Mouse (Mus musculus) spleen, adult 12 weeks (tissue): ENCODE data around the gene Map3k9.
A peak's percentile ranks its signal among the peaks of the same experiment; 100 is the strongest.

Experiments used
- DNase-seq: peaks from one replicate; pipeline ENCODE4 v3.0.0; 2022; ENCODE audit warnings: low spot score

Gene Map3k9

DNA sequence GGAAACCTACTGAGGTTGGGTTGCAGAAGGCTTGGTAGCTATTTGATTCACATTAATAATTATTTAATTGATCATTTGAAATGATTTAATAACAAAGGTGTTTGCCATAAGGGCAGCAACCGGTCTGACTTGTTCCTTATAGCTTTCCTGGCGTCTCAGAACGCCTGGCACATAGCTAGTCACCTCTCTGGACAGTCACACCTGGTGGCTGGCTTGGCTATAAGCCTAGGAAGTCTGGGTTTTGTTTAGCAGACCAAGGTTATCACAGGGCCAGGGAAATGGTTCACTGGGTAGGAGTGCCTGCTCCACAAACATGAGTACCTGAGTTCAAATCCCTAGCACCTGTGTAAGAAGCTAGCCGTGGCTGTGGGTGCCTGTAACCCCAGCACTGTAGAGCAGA, 2.3 kb upstream of the Map3k9 start:
- DNase-seq = no peak

DNA sequence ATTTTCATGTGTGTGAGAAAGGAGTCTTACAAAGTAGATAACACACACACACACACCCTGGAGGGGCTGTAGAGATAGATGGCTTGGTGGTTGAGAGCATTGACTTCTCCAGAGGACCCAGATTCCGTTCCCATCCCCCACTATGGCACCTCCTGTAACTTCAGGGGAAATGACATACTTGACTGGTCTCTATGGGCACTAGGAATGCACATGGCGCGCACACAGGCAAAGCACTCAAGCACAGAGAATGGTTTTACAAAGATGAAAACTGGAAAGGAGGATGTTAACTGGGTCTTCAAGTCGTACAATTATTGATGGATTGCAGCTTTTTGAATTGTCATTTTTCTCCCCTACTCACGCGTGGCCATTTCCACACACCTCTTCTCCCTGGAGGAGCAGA, 1.6 kb upstream of the Map3k9 start:
- no peak for DNase-seq

DNA sequence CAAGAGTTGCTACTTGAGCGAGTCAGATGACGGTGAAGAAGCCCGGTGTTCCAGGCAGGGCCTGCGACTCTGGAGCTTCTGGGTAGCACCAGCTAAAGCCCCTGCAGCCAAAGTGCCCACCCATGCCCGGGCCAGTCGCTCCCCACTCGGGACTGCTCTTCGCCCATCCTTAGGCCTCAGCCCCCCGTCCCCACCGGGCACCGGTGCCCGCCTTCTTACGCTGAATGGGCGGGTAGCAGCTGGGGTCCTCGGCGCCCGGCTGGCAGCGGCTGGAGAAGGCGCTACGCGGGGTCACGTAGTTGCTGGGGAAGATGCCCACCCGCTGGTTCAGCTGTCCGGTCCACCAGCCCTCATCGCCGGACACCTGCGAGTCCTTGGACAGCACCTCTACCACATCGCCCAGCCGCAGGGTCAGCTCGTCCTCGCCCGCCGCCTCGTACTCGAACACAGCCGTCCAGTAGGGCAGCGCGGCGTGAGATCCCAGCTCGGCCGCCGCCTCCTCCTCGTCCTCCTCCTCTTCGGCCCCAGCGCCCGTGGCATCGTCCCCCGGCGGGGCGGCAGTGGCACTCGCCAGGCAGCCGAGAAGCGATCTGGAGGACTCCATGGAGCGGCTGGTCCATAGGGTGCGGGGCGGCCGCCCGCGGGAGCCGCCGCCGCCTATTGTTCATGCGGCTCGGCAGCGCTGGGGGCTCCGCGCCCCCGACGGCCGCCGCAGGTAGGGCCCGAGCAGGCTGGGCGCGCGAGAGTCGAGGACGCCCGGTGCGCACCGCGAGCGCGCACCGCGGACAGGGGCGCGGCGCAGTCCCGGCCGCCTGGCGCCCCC, 493 bp downstream of the Map3k9 start:
- DNase-seq = peak; percentile 6

DNA sequence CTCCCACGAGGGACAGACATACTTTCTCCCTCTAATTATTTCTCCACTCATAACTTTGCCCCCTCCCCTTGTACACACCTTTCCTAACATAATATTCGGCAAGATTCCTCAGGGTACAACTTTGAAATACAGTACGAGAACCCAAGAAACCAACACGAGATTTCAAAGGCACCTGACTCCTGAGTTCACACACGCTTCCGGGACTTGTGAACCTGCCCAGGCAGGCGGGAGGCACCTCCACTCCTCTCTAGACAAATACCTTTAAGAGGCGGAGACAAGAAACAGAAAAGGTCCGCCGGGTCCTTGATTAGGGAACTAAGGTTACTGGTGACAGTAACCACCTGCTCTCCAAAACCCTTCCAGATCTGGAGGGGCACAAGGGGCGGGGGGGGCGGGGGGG, 1.1 kb downstream of the Map3k9 start:
- DNase-seq = no peak

DNA sequence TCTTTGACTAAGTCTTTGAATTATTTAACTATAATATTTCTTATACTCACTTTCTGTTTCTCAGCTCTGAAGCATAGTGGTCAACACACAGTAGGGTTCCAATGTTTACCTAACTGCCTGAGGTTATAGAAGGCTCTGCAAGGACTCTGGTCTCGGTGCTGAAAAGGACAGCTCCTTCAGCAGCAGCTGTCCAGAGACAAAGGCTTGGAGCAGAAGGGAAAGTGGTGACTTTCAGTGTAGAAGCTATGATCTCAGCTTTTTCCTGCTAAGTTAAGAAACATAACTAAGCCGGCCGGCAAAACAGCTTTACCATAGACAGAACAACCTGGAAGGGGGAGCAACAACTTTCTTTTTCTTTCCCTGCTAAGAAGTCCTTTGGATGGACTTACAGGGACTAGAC, 4.8 kb downstream of the Map3k9 start:
- DNase-seq = no peak

DNA sequence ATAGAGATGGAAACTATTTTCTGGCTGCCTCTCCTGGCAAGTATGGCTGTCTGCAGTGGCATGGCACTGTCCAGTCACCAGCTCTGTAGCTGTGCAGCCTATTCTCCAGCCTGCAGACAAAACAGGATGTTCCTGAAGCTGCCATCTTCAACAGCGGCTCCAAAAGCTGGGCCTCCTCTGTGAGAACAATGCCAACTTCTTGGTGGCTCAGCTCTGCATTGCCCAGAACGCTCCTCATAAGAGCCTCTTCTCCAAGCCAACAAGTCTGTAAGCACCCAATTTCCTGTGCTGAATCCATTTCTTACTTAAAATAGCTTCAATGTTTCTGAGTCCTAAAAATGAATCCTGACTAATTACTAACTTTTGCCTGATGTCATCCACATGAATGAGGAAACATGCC, 5.3 kb downstream of the Map3k9 start:
- no peak for DNase-seq

DNA sequence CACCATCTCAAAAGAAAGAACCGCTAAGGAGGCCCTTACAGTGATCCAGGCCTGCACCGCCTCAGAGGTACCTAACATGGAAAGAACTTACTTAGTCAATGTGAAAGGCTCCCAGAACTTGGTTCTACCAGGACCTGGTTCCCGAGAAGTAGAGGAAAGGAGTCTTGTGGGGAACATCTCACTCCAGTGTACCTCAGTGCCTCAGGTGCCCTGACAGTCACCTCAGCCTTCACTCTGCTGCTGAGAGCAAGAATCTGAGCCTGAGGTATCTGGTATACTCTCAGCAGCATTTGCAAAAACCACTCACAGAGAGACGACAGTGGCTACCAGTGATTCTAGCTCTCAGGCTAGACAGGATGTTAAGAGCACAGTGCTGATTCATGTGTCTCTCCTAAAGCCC, 6.8 kb downstream of the Map3k9 start:
- DNase-seq = no peak

DNA sequence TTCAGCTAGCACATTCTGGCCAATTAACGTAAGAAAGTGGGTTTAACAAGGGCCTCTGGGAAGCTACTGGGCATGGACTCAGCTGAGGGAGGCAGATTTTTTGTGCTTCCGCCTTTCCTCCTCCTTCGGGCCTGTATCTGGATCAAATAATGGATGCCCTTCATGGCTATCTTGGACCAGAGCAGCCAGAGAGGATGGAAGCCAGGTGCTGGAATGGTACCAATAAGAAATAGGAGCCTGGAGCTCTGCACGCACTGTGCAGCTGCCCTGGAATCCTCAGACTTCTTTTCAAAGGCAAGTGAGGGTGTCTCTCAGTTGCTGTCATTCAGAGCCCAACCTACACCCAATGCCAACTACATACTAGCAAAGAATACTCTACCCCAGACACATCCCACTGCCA, 11.5 kb downstream of the Map3k9 start:
- DNase-seq = no peak

DNA sequence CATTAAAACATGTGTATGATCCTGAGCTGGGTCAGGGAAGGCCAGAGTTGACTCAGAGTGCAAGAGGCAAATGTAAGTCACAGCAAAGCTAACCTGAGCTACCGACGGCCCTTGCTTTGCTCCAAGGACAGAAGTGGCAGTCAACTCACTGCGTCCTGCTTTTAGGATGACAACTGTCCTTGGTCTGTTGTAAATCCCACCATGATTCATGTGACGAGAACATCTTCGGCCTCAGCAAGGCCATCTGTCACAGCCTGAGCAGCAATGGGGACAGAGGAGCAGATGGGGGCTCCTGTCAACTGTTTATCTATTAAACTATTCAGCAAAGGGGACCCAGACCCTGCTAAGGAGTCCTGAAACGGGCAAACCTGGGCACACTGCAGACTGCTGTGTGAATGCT, 15.6 kb downstream of the Map3k9 start:
- no peak for DNase-seq

DNA sequence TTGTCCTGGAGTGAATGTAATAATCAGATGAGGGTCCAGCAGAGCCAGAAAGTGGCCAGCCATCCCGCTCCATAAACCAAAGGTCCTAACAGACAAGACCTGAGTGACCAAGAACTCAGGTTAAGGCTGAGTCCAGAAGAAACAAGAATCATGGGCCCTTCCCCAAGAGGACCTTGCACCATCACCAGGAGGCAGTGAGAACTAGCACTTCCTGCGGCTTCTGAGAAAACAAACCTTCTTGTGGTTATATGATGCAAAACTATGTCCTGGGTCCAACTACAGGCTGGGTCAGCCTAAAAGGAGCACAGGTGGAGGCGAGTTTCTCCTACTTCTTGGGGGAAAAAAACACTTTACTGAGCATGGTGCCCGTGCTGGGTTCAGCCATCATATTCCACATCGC, 16.6 kb downstream of the Map3k9 start:
- no peak for DNase-seq

DNA sequence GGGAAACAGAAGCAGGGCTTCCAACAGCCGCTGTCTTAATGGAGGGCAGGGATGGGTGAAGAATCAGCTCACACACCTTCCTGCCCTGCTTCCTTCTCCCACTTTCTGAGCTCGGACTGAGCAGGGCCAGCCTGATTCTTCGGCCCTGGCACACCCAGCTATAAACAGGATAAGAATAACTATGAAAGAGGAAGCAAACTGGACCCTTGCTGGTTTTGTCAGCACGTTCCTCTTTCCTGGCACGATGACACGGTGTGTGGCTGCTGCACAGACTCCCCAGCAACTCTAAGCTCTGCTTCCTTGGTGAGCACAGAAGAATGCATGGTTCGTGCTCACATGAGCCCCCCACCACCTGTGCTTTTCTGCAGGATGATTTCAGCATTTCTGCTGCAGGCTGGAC, 26.3 kb downstream of the Map3k9 start:
- DNase-seq = peak; percentile 23

DNA sequence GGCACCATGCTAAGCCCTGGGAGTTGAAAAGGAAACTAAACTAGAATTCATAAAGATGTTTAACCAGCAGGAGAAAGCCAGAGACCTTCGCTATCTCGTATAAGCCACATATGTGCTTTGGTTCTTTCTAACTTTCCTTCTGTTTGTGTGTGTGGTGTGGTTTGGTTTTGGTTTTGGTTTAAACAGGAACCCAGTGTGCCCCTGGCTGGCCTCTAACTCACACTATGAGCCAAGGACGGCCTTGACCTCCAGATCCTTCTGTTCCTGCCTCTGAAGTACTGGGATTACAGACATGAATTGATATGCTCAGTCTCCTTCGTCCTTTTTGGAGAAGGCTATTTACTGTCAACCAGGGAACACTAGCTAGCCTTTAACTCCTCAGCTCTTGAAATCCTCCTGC, 29.9 kb downstream of the Map3k9 start:
- no peak for DNase-seq

DNA sequence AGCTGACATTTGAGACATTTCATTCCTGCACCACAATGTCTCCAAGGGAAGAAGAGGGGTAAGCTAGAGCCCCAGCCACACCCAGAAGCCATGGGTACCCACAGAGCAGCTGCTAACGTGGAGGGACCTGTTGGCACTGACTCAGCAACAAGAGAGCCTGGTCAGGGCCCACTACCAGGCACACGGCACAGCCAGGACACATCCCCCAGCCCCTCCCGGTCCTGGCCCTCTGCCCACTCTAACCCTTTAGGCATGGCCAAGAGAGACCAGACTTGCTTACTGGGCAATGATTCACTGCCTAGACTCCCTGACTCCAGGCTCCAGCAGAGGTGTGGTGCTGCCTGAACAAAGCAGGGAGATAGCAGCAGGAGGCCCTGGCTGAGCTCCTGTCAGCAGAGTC, 32.1 kb downstream of the Map3k9 start:
- DNase-seq = no peak

DNA sequence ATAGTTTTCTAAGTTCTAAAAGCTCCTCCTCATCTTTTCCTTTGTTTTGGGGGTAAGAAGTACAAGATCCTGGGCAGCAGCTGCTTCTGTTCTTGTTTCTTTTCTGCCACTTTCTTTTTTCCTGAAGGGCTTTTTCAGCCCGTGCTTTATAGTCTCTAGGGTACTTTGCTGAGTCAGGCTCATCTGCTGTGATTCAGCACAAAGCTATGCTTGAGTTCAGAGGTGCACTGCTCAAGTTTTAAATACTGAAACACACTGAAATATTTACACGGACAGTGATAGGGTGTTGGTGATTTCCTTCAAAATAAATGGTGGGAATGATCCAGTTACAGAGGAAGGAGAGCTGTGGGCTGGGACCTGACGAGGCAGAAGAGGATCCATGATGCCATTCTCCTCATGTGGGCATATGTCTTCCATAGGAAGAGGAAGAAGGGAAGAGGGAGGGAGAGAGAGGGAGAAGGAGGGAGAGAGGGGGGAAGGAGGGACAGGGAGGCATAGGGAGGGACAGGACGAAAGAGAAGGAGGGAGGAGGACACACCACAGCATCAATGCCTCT, 32.9 kb downstream of the Map3k9 start:
- DNase-seq = no peak

DNA sequence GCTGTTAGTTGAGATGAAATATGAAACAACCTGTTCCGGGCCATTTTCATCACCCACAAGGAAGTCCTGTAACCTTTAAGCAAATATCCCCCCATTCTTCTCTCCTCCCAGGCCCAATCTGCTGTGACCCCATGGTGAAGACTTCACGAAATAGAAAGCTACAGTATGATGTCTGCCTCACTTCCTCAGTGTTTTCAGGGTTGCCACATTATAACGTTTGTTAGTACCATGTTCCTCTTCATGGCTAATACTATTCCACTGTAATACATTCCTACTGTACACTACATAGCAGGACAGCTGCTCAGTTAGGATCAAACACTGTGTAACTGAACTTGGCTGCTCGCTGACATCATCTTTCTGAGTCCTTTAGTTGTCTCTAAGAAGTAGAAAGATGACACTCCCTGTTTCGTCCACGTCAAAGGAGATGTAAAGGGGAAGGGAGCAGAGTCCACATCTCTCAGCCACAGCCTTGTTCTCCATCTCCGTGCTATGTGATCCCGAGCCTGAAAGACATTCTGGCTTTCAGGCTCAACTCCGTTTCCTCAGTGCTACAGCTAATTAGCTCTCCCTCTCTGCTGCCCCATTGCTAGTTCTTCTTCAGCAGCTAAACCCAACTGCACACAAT, 34.5 kb downstream of the Map3k9 start:
- no peak for DNase-seq

DNA sequence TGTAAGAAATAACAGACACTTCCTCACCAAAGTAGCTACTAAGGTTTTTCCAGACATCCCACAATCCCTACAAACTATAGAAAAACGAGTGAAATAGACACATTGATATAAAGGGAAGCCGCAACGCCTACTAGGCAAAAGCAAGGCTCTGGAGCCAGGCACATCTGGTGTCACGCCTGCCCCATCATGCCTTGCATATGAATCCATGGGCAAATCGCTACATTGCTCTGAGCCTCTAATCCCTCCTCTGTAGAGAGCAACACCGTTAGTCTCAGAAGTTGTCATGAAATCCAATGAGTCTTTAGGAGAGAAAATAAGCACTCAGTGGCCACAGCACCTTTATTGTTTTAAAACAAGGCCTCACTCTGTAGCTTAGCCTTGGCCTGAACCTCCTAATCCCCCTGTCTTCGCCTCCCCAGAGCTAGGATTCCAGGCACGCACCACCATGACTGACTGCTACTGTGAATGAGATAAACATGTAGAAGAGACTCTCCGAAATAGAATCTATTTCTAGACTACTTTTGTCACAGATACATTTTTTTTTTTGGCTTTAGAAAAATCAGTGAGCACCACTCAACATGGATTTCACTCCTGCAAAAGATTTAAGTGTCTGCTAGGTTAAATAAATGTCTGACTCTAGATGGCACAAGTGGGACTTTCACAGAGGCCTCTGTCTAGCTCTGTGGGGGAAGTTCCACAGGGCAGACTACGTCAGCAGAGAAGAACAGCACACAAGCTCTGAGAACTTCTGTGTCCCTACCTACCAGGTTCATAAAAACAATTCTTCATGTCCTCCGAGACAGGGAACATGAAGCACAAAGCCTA, 45.5 kb downstream of the Map3k9 start:
- no peak for DNase-seq

DNA sequence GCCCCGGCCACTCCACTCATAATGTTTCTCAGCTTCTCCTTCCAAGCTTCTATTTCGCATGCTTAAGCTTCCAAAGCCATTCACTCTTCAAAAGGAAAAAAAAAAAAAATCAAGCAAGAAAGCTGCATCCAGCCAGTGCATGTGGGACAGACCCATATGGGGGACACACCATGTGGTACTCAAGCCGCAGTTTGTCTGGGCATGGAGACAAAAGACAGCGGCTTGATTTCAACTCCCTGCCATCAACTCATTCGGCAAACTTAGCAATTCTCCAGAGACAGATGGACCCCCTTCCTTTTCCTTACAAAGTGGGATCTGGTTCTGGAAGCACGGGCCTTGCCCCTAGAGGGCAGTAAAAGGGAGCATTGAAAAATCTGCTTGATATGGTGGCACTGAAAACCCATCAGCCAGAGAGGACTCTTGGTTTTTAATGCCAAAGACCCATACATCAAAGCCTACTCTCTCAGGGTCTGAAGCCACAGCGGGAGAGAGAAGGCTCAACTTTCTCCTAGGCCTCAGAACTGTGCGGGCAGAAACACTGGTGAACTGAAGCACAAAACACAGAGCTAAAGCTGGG, 54.6 kb downstream of the Map3k9 start:
- DNase-seq = no peak

DNA sequence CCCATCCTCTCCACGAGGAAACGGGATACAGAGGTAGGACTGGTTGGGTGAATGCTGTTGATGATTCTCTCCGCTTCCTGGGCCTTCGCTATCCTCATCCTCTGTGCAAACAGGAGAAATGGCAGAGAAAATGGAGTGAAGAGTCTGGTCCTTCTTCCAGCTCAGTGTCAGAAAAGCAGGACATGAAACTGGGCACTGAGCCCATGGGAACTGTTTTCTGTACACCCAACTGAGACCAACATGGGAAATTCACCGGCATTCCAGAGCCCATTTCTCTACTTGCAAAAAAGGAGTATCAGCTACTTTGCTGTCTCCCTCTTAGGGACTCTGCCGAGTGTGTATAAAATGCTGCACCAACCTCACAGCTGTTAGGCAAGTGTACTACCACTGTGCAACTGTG, 56.2 kb downstream of the Map3k9 start:
- no peak for DNase-seq

DNA sequence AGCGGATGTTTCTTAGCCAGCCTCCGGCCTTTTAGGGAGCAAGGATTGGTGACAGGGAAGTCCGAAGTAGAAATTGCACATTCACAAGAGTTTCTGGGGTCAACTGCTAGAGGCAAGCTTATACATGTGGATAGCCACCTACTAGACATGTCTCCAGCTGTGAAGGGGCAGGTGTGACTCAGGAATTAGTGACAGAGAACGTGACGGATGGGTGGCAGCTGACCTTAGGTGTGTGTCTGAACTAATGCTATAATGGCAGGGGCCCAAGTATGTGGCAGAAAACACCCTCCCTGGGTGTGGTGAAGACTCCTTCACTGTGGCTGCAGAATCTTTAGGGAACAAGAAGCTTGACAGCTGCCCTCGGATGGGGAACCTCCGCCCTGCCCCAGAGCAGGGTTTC, 57.6 kb downstream of the Map3k9 start:
- no peak for DNase-seq

DNA sequence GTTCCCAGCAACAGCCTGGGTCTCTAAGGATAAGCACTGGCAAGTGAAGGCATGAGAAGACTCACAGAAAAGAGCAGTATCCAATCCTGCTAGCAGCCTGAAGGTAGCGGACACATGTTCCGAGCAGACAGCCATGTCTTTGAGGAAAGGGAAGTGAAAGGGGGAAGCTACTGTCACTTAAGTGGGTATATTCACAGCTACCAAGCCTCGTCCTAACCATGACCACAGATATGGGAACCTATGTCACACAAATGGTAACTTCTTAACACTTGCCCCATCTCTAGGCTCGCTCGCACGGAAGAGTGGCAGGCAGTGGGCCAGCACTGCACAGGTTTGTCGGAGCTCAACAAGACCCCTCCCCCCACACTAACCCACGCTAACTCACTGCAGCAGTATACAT, 61.3 kb downstream of the Map3k9 start:
- DNase-seq = peak; percentile 17

DNA sequence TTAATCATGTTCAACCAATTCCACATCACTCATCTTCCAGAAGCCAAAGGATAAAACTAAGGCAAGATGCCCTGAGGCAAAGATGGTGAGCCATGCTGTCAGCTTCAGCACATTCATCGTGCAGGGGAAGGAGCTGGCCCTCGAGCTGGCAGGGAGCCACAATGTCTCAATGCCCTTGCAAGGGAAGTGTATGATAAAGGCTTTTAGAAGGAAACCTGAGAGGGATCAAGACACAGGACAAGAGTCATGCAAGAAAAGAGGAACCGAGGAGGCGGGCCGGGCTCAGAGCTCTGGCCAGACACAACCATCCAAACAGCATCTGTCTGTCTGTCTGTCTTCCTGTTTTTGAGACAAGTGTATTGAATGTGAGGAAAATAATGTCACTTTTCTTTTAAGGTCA, 61.8 kb downstream of the Map3k9 start:
- peak; percentile 11 for DNase-seq

DNA sequence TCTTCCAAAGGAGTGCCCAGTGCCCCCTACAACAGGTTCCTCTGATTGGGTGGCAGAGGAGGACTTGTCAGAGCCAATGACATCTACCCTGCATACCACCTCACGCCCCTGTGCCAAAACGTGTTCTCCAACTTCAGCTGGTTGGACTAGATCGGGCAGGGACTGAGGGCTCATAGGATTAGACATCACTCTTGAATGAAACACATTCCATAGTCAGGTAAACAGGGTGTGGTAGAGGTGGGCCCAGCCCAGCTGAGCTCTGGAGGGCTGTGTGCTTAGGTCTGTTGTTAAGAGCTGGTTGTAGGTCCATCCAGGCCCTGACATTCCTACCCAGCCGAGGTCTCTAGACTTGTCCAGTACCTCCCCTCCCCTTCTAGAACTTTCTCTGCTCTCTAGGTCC, 68.4 kb downstream of the Map3k9 start:
- DNase-seq = no peak
